Mouse (Mus musculus): Measurements from ENCODE around the gene Ints7. TPM values are rescaled to one million over a fixed set of nuclear protein-coding genes. Genes with fewer than 3 reads are reported as not detected.

Ints7 gene
- polyA plus RNA-seq, 1 experiment from 2014 or later = 49.7 TPM

DNA sequence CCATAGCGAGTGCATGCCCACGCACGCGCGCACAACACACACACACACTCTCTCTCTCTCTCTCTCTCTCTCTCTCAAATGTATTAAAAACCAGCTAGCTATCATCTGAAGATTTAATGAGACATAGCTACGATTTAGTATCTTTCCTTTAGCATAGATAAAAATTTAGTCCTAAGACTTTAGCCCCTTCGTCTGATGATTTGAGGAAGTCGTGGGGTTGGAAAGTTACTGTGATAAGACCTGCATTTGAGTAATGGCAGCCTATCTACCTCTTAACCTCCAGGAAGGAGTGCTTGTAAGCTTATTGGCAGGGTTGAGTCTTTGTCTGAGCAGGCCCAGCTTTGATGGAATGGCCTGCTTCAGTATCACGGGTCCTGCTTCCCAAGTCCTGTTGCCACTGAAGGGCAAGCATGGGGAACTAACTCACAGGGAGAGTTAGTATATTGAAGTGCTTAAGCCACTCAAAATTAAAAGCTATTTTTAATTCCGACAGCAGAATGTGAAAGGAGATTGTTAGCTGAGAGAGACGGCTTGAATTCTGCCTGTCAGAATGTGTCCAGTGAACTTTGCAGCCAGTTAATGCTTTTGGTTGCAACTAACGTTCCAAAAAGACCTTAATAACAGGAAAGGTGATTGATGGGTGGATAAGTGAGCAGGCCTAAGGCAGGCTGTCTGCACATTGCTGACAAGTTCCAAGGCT lies 42.8 kb downstream of the Ints7 start:
- Histone ChIP-seq H3K27ac (replicated peaks) (no peak overlapping the region), H3K9ac (replicated peaks) (no peak overlapping the region), H3K27me3 (no peaks in the 10 kb centered on the region), H3K4me3 (no peak overlapping the region), H3K36me3 (peaks cover 88% of the 10 kb centered on the region), H3K4me1 (no peaks in the 10 kb centered on the region), H3K4me2 (replicated peaks) (no peak overlapping the region), H3K9me3 (no peaks in the 10 kb centered on the region)
- ATAC-seq (replicated peaks) = no peak
- 90% methylated on average over 12 of the region's 12 CpGs for WGBS

DNA sequence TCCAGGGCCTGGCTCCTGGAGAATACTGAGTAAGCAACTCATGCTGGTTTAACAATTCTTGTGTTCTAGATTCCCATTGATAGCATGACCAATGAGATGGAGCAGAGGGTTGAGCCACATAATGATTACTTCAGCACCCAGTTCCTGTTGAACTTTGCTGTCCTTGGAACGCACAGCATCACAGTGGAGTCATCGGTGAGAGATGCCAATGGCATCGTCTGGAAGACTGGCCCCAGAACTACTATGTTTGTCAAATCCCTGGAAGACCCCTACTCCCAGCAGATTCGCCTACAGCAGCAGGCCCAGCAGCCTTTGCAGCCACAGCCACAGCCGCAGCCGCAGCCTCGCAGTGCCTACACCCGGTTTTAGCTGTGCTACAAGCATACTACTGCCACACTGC lies 45.7 kb downstream of the Ints7 start:
- ATAC-seq (replicated peaks) = no peak
- Histone ChIP-seq H3K4me2 (replicated peaks) (no peak overlapping the region), H3K4me3 (no peak overlapping the region), H3K9ac (replicated peaks) (no peak overlapping the region), H3K36me3 (peaks cover 64% of the 10 kb centered on the region), H3K4me1 (no peaks in the 10 kb centered on the region), H3K27me3 (no peaks in the 10 kb centered on the region), H3K27ac (replicated peaks) (no peak overlapping the region), H3K9me3 (no peaks in the 10 kb centered on the region)
- WGBS = 96% methylated on average over 8 of the region's 8 CpGs

DNA sequence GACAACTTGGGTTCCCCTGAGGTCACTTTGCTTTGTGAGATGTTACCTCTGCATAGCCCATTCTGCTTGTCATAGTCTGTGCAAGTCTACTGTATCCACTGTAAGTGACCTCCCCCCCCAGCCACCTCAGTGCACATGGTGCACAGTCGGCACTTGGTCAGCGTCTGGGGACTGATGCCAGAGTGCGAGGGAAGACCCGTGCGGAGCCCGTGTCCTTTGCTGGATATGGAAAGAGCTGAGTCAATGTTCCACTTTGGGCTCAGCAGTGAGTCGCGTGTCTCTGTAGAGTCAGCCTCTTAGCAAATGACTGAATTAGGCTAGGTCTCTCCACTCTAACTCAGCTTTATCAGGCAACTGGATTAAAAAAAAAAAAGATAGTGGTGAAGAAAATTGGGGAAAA lies 47.4 kb downstream of the Ints7 start:
- 93% methylated on average over 8 of the region's 8 CpGs for WGBS
- Histone ChIP-seq H3K4me2 (replicated peaks) (no peak overlapping the region), H3K4me3 (no peak overlapping the region), H3K27ac (replicated peaks) (no peak overlapping the region), H3K27me3 (no peaks in the 10 kb centered on the region), H3K36me3 (peaks cover 48% of the 10 kb centered on the region), H3K9me3 (no peaks in the 10 kb centered on the region), H3K4me1 (no peaks in the 10 kb centered on the region), H3K9ac (replicated peaks) (no peak overlapping the region)
- no peak for ATAC-seq (replicated peaks)

DNA sequence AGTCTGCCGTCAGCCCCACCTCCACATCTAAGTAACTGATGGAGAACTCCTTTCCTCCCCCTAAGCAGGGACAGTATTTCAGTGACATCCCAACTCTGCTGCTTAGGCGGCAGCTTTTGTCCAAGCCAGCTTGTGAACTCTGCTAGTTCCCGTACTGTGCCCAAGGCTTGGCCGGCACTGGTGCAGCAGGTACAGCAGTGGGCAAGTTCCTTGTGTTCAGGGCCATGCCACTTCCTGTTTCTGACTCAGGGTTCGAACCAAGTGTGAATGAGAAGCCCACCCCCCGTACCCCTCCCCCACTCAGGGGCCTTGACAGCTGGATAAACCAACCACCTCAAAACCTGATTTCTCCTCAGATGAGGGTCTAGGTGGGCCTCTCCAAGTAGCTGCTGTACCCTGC lies 49.1 kb downstream of the Ints7 start:
- WGBS = 84% methylated on average over 6 of the region's 6 CpGs
- H3K9ac ChIP-seq (replicated peaks) = no peak overlapping the region
- H3K4me1 ChIP-seq = no peaks in the 10 kb centered on the region
- no peak overlapping the region for H3K4me2 ChIP-seq (replicated peaks)
- no peaks in the 10 kb centered on the region for H3K9me3 ChIP-seq
- no peak overlapping the region for H3K4me3 ChIP-seq
- ATAC-seq (replicated peaks) = no peak
- H3K27ac ChIP-seq (replicated peaks) = no peak overlapping the region
- no peaks in the 10 kb centered on the region for H3K27me3 ChIP-seq
- H3K36me3 ChIP-seq = peaks cover 33% of the 10 kb centered on the region

DNA sequence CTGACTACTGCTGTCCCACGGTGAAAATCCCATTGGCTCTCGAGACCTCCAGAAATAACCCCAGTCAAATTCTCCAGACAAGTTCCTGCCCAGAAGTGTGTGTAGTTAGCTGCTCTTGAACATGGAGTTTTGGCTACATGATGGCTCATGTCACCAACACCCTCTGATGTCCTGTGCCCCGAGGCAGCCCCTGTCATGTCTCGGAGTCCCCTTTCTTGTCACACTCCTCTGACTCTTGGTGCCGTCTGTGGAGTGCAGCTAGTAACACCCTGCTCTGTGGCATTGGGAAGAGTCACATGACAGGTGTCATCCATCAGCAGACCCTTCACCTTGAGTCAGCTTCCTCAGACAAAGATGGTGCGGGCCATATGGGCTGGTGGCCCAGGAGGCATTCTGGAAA lies 49.6 kb downstream of the Ints7 start:
- WGBS = 75% methylated on average over 6 of the region's 6 CpGs
- Histone ChIP-seq H3K9ac (replicated peaks) (no peak overlapping the region), H3K27me3 (no peaks in the 10 kb centered on the region), H3K4me1 (no peaks in the 10 kb centered on the region), H3K27ac (replicated peaks) (no peak overlapping the region), H3K9me3 (no peaks in the 10 kb centered on the region), H3K36me3 (peaks cover 28% of the 10 kb centered on the region), H3K4me2 (replicated peaks) (no peak overlapping the region), H3K4me3 (no peak overlapping the region)
- ATAC-seq (replicated peaks) = no peak

DNA sequence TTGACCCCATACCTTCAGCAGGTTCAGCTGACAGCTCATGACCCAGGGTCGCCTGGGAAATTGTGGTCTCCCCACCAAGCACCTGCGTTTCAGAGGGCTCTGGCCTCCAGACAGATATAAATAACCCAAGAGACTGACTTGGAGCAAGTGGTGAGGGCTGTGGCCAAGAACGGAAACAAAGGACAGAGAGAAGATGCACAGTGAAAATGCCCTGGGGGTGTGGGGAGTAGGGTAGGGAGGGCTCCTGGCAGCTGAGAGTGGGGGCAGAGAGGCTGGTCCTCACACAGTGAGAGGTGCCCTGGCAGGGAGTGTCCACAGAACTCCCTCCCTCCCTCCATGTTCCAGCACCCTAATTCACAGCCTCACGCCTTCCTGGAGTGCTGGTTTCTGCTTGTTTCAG lies 50.2 kb downstream of the Ints7 start:
- ATAC-seq (replicated peaks) = no peak
- H3K9ac ChIP-seq (replicated peaks) = no peak overlapping the region
- H3K36me3 ChIP-seq = peaks cover 22% of the 10 kb centered on the region
- H3K4me3 ChIP-seq = no peak overlapping the region
- H3K27me3 ChIP-seq = no peaks in the 10 kb centered on the region
- WGBS = 56% methylated on average over 4 of the region's 4 CpGs
- H3K9me3 ChIP-seq = no peaks in the 10 kb centered on the region
- H3K4me1 ChIP-seq = no peaks in the 10 kb centered on the region
- H3K4me2 ChIP-seq (replicated peaks) = no peak overlapping the region
- H3K27ac ChIP-seq (replicated peaks) = no peak overlapping the region

DNA sequence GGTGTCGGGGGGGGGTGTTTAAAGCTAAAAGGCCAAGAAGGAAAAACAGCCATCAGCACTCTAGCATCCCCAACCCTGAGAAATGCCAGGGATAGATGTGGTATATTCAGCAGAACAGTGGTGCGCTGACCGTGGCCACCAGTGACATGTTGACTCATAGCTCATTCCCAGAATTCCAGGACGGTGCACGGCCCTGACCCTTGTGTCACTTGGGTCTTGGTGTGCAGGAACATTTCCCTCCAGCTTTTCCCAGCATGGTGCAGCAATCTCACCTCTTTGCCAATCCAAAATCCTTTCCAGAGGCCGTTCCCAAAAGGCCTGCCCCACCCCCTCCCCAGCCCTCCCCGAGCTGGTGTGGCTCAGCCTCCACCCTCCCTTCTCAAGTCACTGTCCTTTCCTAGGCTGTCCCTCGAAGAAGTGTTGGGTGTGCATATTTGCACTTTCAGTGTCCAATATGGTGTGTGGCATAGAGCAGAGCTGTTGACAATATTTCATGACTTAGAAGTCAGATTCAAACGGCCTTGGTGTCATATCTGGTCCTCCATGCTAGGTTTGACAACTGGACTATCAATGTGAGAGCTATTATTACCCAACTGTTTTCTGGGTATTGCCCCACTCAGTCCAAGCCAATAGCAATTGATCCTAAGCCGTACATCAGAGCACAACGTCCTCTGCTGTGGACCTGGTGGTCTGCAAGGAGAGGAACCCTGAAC lies 53.2 kb downstream of the Ints7 start:
- Histone ChIP-seq H3K4me2 (replicated peaks) (no peak overlapping the region), H3K4me3 (no peak overlapping the region), H3K9me3 (no peaks in the 10 kb centered on the region), H3K27me3 (no peaks in the 10 kb centered on the region), H3K4me1 (no peaks in the 10 kb centered on the region), H3K36me3 (no peaks in the 10 kb centered on the region), H3K27ac (replicated peaks) (no peak overlapping the region), H3K9ac (replicated peaks) (no peak overlapping the region)
- 63% methylated on average over 11 of the region's 11 CpGs for WGBS
- ATAC-seq (replicated peaks) = no peak

DNA sequence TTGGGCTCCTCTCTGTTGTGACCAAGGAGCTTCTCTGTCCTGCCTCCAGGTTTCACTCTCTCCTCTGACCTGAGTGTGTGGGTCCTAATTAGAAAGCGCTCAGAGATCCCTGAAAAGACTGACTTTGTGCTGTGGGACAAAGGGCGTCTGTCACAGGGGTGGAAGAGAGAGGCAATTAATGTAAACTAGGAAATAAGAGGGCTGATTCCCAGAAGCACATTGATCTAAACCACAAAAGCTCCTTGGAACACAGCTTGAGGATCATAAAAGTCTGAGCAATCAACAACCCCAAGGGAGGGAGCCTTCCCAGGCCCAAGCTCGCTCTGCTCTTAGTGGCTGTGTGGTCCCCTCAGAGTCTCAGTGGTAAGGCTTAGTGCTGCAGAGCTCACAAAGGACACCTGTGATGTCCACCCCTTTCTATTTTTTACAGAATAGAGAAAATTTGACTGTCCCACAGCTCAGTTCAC lies 53.8 kb downstream of the Ints7 start:
- ATAC-seq (replicated peaks) = no peak

DNA sequence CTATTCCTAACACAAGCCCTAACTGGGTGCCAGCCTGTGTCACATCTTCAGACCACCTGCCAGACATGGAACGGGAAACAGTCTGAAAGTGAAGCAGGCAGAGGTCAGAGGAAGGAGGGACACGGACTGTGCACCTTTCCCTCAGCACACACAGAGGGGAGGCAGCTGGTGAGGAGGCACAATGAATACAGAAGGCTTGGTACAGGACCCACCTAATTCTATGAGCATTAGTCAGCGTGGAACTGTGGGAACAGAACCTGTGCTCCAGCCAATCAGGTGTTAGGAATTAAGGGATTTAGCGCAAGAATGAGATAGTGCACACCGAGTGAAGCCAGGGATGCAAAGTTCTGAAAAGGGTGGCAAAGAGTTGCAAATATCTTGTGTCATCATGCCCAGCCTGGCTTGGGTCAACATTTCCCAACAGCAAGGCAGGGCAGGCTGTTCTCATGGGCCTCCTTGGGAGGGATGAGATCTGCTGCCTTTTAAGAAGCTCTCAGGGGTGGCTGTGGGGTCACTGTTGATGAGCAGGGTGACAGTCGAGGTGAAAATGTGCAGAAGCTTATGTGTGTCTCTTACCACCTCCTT lies 57.2 kb downstream of the Ints7 start:
- ATAC-seq (replicated peaks) = no peak
- Histone ChIP-seq H3K9me3 (no peaks in the 10 kb centered on the region), H3K36me3 (no peaks in the 10 kb centered on the region), H3K9ac (replicated peaks) (no peak overlapping the region), H3K27me3 (no peaks in the 10 kb centered on the region), H3K4me2 (replicated peaks) (no peak overlapping the region), H3K27ac (replicated peaks) (no peak overlapping the region), H3K4me3 (no peak overlapping the region), H3K4me1 (no peaks in the 10 kb centered on the region)
- WGBS = 74% methylated on average over 6 of the region's 6 CpGs

More for the DNA sequence above, 53.8 kb downstream of the Ints7 start:
- Histone ChIP-seq H3K27ac (replicated peaks) (no peak overlapping the region), H3K27me3 (no peaks in the 10 kb centered on the region), H3K4me2 (replicated peaks) (no peak overlapping the region), H3K4me1 (no peaks in the 10 kb centered on the region), H3K36me3 (no peaks in the 10 kb centered on the region), H3K9me3 (no peaks in the 10 kb centered on the region), H3K9ac (replicated peaks) (no peak overlapping the region), H3K4me3 (no peak overlapping the region)
- 13% methylated on average over 3 of the region's 3 CpGs for WGBS

DNA sequence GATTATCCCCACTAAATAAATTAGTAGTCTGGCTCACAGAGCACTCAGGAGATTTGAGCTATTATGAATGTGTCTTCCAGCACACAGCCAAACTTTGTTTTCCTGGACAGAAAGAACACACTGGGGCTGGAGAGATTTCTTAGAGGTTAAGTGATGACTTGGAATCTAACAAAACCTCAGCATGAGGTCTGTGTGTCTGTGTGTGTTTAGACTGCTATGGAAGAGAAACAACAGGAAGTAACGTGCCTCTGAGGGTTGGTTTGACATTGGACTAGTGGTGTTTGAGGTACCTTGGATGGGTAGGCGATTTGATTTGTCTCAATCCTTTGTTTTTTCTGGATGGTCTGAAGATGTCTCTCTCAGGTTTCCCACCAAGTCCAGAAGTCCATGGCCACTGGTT lies 58.7 kb downstream of the Ints7 start:
- H3K27ac ChIP-seq (replicated peaks) = no peak overlapping the region
- 52% methylated on average over 2 of the region's 2 CpGs for WGBS
- no peaks in the 10 kb centered on the region for H3K27me3 ChIP-seq
- no peaks in the 10 kb centered on the region for H3K36me3 ChIP-seq
- H3K9ac ChIP-seq (replicated peaks) = no peak overlapping the region
- no peak for ATAC-seq (replicated peaks)
- H3K4me1 ChIP-seq = no peaks in the 10 kb centered on the region
- H3K9me3 ChIP-seq = no peaks in the 10 kb centered on the region
- no peak overlapping the region for H3K4me2 ChIP-seq (replicated peaks)
- H3K4me3 ChIP-seq = no peak overlapping the region

DNA sequence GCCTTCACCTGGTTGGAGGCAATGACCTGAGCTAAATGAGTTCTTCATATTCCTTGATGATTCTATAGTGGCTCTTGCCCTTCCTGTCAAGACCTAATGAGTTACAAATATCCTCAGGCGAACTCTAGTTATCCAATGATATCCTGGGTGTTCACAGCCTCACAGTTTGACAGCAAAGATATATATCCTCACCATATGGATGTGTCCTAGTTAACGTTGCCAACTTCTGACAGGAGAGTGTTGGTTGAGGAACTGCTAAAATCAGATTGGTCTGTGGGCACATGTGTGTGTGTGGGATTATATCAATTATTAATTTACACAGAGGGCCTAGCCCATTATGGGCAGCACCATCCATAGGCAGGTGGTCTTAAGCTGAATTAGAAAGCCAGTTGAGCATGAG lies 63.0 kb downstream of the Ints7 start:
- Histone ChIP-seq H3K27ac (replicated peaks) (no peak overlapping the region), H3K4me1 (no peaks in the 10 kb centered on the region), H3K27me3 (no peaks in the 10 kb centered on the region), H3K36me3 (no peaks in the 10 kb centered on the region), H3K4me2 (replicated peaks) (no peak overlapping the region), H3K9ac (replicated peaks) (no peak overlapping the region), H3K9me3 (no peaks in the 10 kb centered on the region), H3K4me3 (no peak overlapping the region)
- WGBS = 89% methylated on average over 2 of the region's 2 CpGs
- no peak for ATAC-seq (replicated peaks)

DNA sequence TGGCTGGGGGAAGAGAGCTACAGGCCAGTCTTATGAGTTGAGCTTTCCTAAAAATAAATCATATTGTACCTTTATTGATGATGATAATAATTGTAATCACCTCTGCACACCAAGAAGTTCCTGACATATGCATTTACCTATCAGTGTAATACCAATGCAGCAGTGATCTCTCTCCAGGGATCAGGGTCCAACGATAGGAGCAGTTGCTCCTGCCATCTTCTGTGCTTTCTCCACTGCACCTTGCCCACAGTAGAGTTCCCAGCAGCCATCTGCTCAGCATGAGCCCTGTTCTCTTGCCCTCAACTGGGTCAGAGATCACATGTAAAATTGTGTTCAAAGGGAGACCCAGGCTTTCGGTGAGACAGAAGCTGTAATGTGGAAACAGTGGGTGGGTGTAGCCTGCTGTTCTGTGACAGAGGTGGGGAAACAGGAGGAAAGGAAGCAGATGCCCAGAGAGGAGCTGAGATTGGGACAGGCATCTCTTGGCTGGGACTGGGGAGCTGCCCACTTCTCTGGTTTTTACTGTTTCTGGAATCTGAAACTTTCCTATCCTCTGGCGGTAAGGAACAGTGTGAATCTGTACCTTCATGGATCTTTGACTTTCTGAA lies 63.9 kb downstream of the Ints7 start:
- Histone ChIP-seq H3K36me3 (no peaks in the 10 kb centered on the region), H3K9me3 (no peaks in the 10 kb centered on the region), H3K27ac (replicated peaks) (no peak overlapping the region), H3K4me3 (no peak overlapping the region), H3K27me3 (no peaks in the 10 kb centered on the region), H3K9ac (replicated peaks) (no peak overlapping the region), H3K4me1 (no peaks in the 10 kb centered on the region), H3K4me2 (replicated peaks) (no peak overlapping the region)
- WGBS = 82% methylated on average over 3 of the region's 3 CpGs
- ATAC-seq (replicated peaks) = no peak
